Mouse (Mus musculus) MEL (cell line): ENCODE measurements around the gene Sepsecs. TPM values are rescaled to one million over a fixed set of nuclear protein-coding genes. Genes with fewer than 3 reads are reported as not detected.
A peak's percentile ranks its signal among the peaks of the same experiment; 100 is the strongest.

Source experiments
- DNase-seq: peaks from one replicate; pipeline ENCODE4 v3.0.0; 2011; ENCODE audit warnings: low read depth, low spot score
- H3K27ac ChIP-seq: 2 replicates; pipeline ENCODE4 v1.5.1; 2012; ENCODE audit warnings: low read depth, mild to moderate bottlenecking, control low read depth, low read length, moderate library complexity; ENCODE audit not compliant: control insufficient read depth
- H3K27me3 ChIP-seq, 2 experiments: fragments of 150-350 bp in 1 of 2; sonication (generic) in 1 of 2; 2 replicates each; pipeline ENCODE4 v1.6.1; 2012; ENCODE audit warnings: low read length in 2 of 2, mild to moderate bottlenecking in 2 of 2, improper control_type of control experiment in 1 of 2, moderate library complexity in 1 of 2; ENCODE audit not compliant: insufficient read depth in 2 of 2, control insufficient read depth in 1 of 2
- H3K36me3 ChIP-seq, 2 experiments: 2 replicates each; pipeline ENCODE4 v1.6.1; 2012 to 2014; ENCODE audit warnings: low read length in 2 of 2, improper control_type of control experiment in 1 of 2, inconsistent platforms in 1 of 2, mild to moderate bottlenecking in 1 of 2; ENCODE audit not compliant: insufficient read depth in 2 of 2, control insufficient read depth in 1 of 2
- H3K4me1 ChIP-seq, 2 experiments: fragments of 150-350 bp in 1 of 2; sonication (generic) in 1 of 2; 2 replicates each; pipeline ENCODE4 v1.6.1; 2012; ENCODE audit warnings: low read length in 2 of 2, improper control_type of control experiment in 1 of 2, mild to moderate bottlenecking in 1 of 2; ENCODE audit not compliant: insufficient read depth in 2 of 2, control insufficient read depth in 1 of 2
- H3K4me3 ChIP-seq, 2 experiments: fragments of 150-350 bp in 1 of 2; sonication (generic) in 1 of 2; 2 replicates each; pipeline ENCODE4 v1.5.1; 2012; ENCODE audit warnings: low read depth in 2 of 2, low read length in 2 of 2, mild to moderate bottlenecking in 2 of 2, moderate library complexity in 2 of 2, control low read depth in 1 of 2, improper control_type of control experiment in 1 of 2; ENCODE audit not compliant: control insufficient read depth in 1 of 2, insufficient read depth in 1 of 2
- H3K79me2 ChIP-seq: 2 replicates; pipeline ENCODE4 v1.6.1; 2012; ENCODE audit warnings: mild to moderate bottlenecking, low read length, moderate library complexity; ENCODE audit not compliant: control insufficient read depth, poor library complexity, insufficient read depth
- H3K9ac ChIP-seq: 2 replicates; pipeline ENCODE4 v1.6.1; 2012; ENCODE audit warnings: low read depth, mild to moderate bottlenecking, control low read depth, low read length, moderate library complexity; ENCODE audit not compliant: control insufficient read depth, poor library complexity, severe bottlenecking
- H3K9me3 ChIP-seq: fragments of 150-350 bp; sonication (generic); replicated peaks from 2 replicates; pipeline ENCODE4 v1.6.1; 2012; ENCODE audit warnings: mild to moderate bottlenecking, low read length, improper control_type of control experiment, moderate library complexity; ENCODE audit not compliant: insufficient read depth
- CHD1 ChIP-seq: IDR thresholded peaks from 2 replicates; pipeline ENCODE4 v1.6.1; 2012; ENCODE audit warnings: low read depth, mild to moderate bottlenecking, inconsistent platforms, low read length, improper control_type of control experiment
- E2F4 ChIP-seq: IDR thresholded peaks from 2 replicates; pipeline ENCODE4 v1.6.1; 2011; ENCODE audit warnings: low read depth, low read length, improper control_type of control experiment, borderline replicate concordance
- ETS1 ChIP-seq: IDR thresholded peaks from 2 replicates; pipeline ENCODE4 v1.6.1; 2012; ENCODE audit warnings: low read depth, mild to moderate bottlenecking, inconsistent platforms, low read length, improper control_type of control experiment, moderate library complexity
- HCFC1 ChIP-seq: IDR thresholded peaks from 2 replicates; pipeline ENCODE4 v1.6.1; 2012; ENCODE audit warnings: low read depth, mild to moderate bottlenecking, inconsistent platforms, low read length, improper control_type of control experiment, moderate library complexity
- MAFK ChIP-seq: IDR thresholded peaks from 2 replicates; pipeline ENCODE4 v1.6.1; 2011; ENCODE audit warnings: low read depth, mild to moderate bottlenecking, low read length, improper control_type of control experiment, borderline replicate concordance
- MAX ChIP-seq: IDR thresholded peaks from 2 replicates; pipeline ENCODE4 v1.6.1; 2011; ENCODE audit warnings: low read length, improper control_type of control experiment
- MEF2A ChIP-seq: IDR thresholded peaks from 2 replicates; pipeline ENCODE4 v1.6.1; 2014; ENCODE audit warnings: low read depth, mild to moderate bottlenecking, inconsistent platforms, low read length, improper control_type of control experiment; ENCODE audit not compliant: poor library complexity, insufficient replicate concordance, severe bottlenecking; ENCODE audit errors: extremely low read depth
- MYC ChIP-seq: IDR thresholded peaks from 2 replicates; pipeline ENCODE4 v1.6.1; 2011; ENCODE audit warnings: low read depth, mild to moderate bottlenecking, low read length, improper control_type of control experiment, moderate library complexity
- NELFE ChIP-seq: IDR thresholded peaks from 2 replicates; pipeline ENCODE4 v1.6.1; 2011; ENCODE audit warnings: low read depth, low read length, improper control_type of control experiment
- POLR2AphosphoS5 ChIP-seq: IDR thresholded peaks from 2 replicates; pipeline ENCODE4 v1.6.1; 2012; ENCODE audit warnings: low read depth, borderline replicate concordance, mild to moderate bottlenecking, inconsistent platforms, low read length, moderate library complexity, mixed read lengths
- RCOR1 ChIP-seq: IDR thresholded peaks from 2 replicates; pipeline ENCODE4 v1.6.1; 2012; ENCODE audit warnings: low read depth, mild to moderate bottlenecking, inconsistent platforms, low read length, improper control_type of control experiment
- TCF12 ChIP-seq: IDR thresholded peaks from 2 replicates; pipeline ENCODE4 v1.6.1; 2014; ENCODE audit warnings: low read depth, mild to moderate bottlenecking, inconsistent platforms, low read length, improper control_type of control experiment, moderate library complexity
- ZNF384 ChIP-seq: IDR thresholded peaks from 2 replicates; pipeline ENCODE4 v1.6.1; 2012; ENCODE audit warnings: low read depth, mild to moderate bottlenecking, inconsistent platforms, low read length, improper control_type of control experiment
- polyA plus RNA-seq, 2 experiments: library from polyadenylated mRNA; stranded (reverse) in 1 of 2; unstranded in 1 of 2; fragments of >175 nt in 1 of 2; fragments of >200 nt in 1 of 2; gene quantifications; 2 replicates each; pipeline versions ENCODE4 v1.2.1 to v1.2.4; 2012; ENCODE audit warnings: low replicate concordance in 2 of 2, low read depth in 1 of 2; ENCODE audit not compliant: insufficient read length in 2 of 2, insufficient read depth in 1 of 2, missing spikeins in 1 of 2
- total RNA-seq: library from RNA; depleted of rRNA; stranded (reverse); fragments of 300-350 nt; gene quantifications from 2 replicates; pipeline ENCODE4 v1.2.3, GENCODE M21; 2012

The Sepsecs gene
- total and polyA plus RNA-seq, 3 experiments = 11.8 to 12.2 TPM; not detected in 1

GRCm38 (mm10) chr5:52678498-52679070 is 9.1 kb upstream of the Sepsecs start:
- H3K9ac ChIP-seq = no peak overlapping the region
- no peak for DNase-seq
- TF ChIP-seq MAFK (no peak), MAX (no peak), ETS1 (no peak), MEF2A (no peak), HCFC1 (no peak), CHD1 (no peak)

GRCm38 (mm10) chr5:52677126-52677525 is 7.6 kb upstream of the Sepsecs start:
- TF ChIP-seq NELFE = no peak
- no peak for TF ChIP-seq POLR2AphosphoS5
- TF ChIP-seq MYC = no peak
- no peak for TF ChIP-seq MAX
- 0 out of 2 replicates have a peak, but pooled peaks have one; percentile 17 for TF ChIP-seq ZNF384
- TF ChIP-seq RCOR1 = no peak
- no peak for TF ChIP-seq E2F4
- TF ChIP-seq TCF12 = no peak
- Histone ChIP-seq H3K27ac (no peak overlapping the region), H3K79me2 (no peaks in the 10 kb centered on the region), H3K9me3 (no peaks in the 10 kb centered on the region), H3K4me3 (no peak overlapping the region), H3K27me3 (peaks cover 2 to 4% of the 10 kb centered on the region in 2 experiments), H3K36me3 (no peaks in the 10 kb centered on the region), H3K4me1 (no peaks in the 10 kb centered on the region), H3K9ac (no peak overlapping the region)
- DNase-seq = no peak

More at GRCm38 (mm10) chr5:52678498-52679070, 9.1 kb upstream of the Sepsecs start:
- Histone ChIP-seq H3K27ac (no peak overlapping the region), H3K4me1 (no peaks in the 10 kb centered on the region), H3K79me2 (no peaks in the 10 kb centered on the region), H3K36me3 (no peaks in the 10 kb centered on the region), H3K9me3 (no peaks in the 10 kb centered on the region), H3K4me3 (no peak overlapping the region), H3K27me3 (peaks cover 2 to 6% of the 10 kb centered on the region in 2 experiments)
